In the genomic region with DNA sequence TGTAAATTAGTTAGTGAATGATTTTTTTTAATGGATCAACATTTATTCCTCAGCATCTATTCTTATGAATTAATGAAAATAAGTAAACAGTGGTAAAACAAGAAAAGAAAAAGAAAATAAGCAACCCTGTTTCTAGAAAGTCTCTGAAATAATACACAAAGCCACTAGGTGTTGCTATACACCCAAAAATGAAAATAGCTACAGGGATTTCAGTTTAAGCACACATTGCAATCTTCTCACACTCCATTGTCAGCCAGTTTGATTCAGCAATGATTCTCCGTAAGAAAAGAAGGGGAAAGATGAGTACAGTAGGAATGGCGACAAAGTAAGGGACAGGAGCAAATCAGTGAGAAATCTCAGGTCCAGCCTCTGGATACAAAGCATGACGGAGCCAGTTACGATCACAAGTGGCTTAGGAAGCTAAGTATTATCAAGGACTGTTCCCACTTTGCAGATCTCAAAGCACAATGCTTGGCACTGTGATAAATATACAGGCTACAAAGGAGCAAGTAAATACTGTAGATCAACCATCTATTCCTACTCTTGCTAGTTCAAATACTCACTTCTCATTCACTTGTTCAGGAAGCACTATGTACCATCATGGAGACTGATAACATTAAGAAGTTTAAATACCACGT, we compare ENCODE assay signal across 9 mouse cellular contexts.
DNase-seq lines count a peak whose midpoint lies in the region; ATAC-seq and TF ChIP-seq lines count a peak whose summit lies in the region.
"Had no signal": no experiment of that assay in that cellular context is flagged by ENCODE, and none has a peak within 500 bp of the region (broad histone marks: within the 10 kb centered on the region; RNA-seq: fewer than 3 reads in every experiment).

No protein-coding gene starts in this region.

- no peaks in the 10 kb centered on the region for H3K27me3 ChIP-seq in embryonic facial prominence, embryonic 11.5 days (ENCODE audit: control insufficient read depth, insufficient read depth, low read length)
- no peaks in the 10 kb centered on the region for H3K27me3 ChIP-seq in embryonic facial prominence, embryonic 10.5 days (replicated peaks; ENCODE audit: low read depth, poor library complexity, severe bottlenecking)
- H3K27me3 ChIP-seq in liver, postnatal 0 days (ENCODE audit: insufficient read depth, low read length), result no peaks in the 10 kb centered on the region
- H3K27me3 ChIP-seq in liver, embryonic 11.5 days (replicated peaks; ENCODE audit: control insufficient read depth, insufficient read depth, low read length), result no peaks in the 10 kb centered on the region

- H3K9me3 ChIP-seq in embryonic facial prominence, embryonic 11.5 days (replicated peaks; ENCODE audit: control insufficient read depth, low read length), result no peaks in the 10 kb centered on the region
- no peaks in the 10 kb centered on the region for H3K9me3 ChIP-seq in embryonic facial prominence, embryonic 10.5 days
- no peaks in the 10 kb centered on the region for H3K9me3 ChIP-seq in liver, postnatal 0 days (ENCODE audit: low read length)
- no peaks in the 10 kb centered on the region for H3K9me3 ChIP-seq in liver, embryonic 11.5 days (ENCODE audit: control insufficient read depth, low read length)
- H3K9me3 ChIP-seq: G1E had no signal

- H3K4me3 ChIP-seq in embryonic facial prominence, embryonic 11.5 days (ENCODE audit: low read depth, low read length), result no peak overlapping the region
- no peak overlapping the region for H3K4me3 ChIP-seq in embryonic facial prominence, embryonic 10.5 days
- no peak overlapping the region for H3K4me3 ChIP-seq in liver, postnatal 0 days (ENCODE audit: low read depth, low read length)
- H3K4me3 ChIP-seq in liver, embryonic 11.5 days (ENCODE audit: low read depth, low read length), result no peak overlapping the region

- DNase-seq in embryonic facial prominence, embryonic 11.5 days (ENCODE audit: low spot score), result peak; percentile 53
- no peak for DNase-seq in embryonic facial prominence, embryonic 10.5 days (ENCODE audit: low spot score)
- DNase-seq in liver, postnatal 0 days, result no peak
- no peak for DNase-seq in liver, embryonic 11.5 days (ENCODE audit: low spot score)
- DNase-seq in embryo, embryonic 11 days, result peak; percentile 25
- no peak for DNase-seq in thymus, postnatal 36 days

- H3K4me1 ChIP-seq in embryonic facial prominence, embryonic 11.5 days (ENCODE audit: control insufficient read depth, insufficient read depth, low read length), result no peaks in the 10 kb centered on the region
- H3K4me1 ChIP-seq in embryonic facial prominence, embryonic 10.5 days, result no peaks in the 10 kb centered on the region
- H3K4me1 ChIP-seq in liver, postnatal 0 days (ENCODE audit: insufficient read depth), result no peaks in the 10 kb centered on the region
- H3K4me1 ChIP-seq in liver, embryonic 11.5 days (replicated peaks; ENCODE audit: control insufficient read depth, insufficient read depth, low read length), result no peaks in the 10 kb centered on the region

- H3K9ac ChIP-seq in embryonic facial prominence, embryonic 11.5 days (replicated peaks; ENCODE audit: low read length), result no peak overlapping the region
- H3K9ac ChIP-seq in liver, postnatal 0 days (replicated peaks), result no peak overlapping the region
- H3K9ac ChIP-seq in liver, embryonic 11.5 days (ENCODE audit: low read depth, low read length), result no peak overlapping the region

- no peak for TF ChIP-seq EP300 in liver, postnatal 0 days (IDR thresholded peaks at IDR 0.05; ENCODE audit: low read depth)

- no peak overlapping the region for H3K27ac ChIP-seq in embryonic facial prominence, embryonic 11.5 days (replicated peaks; ENCODE audit: low read depth, low read length)
- no peak overlapping the region for H3K27ac ChIP-seq in embryonic facial prominence, embryonic 10.5 days (replicated peaks)
- H3K27ac ChIP-seq in liver, postnatal 0 days (ENCODE audit: low read depth), result no peak overlapping the region
- H3K27ac ChIP-seq in liver, embryonic 11.5 days (ENCODE audit: low read depth, low read length), result no peak overlapping the region

- peak; percentile 57 for TF ChIP-seq CTCF in liver, postnatal 0 days (IDR thresholded peaks at IDR 0.05; ENCODE audit: low read depth)

- no peaks in the 10 kb centered on the region for H3K36me3 ChIP-seq in embryonic facial prominence, embryonic 11.5 days (replicated peaks; ENCODE audit: control insufficient read depth, insufficient read depth, low read depth, low read length)
- H3K36me3 ChIP-seq in embryonic facial prominence, embryonic 10.5 days (replicated peaks), result no peaks in the 10 kb centered on the region
- no peaks in the 10 kb centered on the region for H3K36me3 ChIP-seq in liver, postnatal 0 days (replicated peaks; ENCODE audit: insufficient read depth, low read length)
- no peaks in the 10 kb centered on the region for H3K36me3 ChIP-seq in liver, embryonic 11.5 days (ENCODE audit: control insufficient read depth, insufficient read depth, low read length)

- no peak for ATAC-seq in embryonic facial prominence, embryonic 11.5 days (replicated peaks; ENCODE audit: insufficient number of reproducible peaks, low FRiP score, low TSS enrichment, low read depth)
- no peak for ATAC-seq in liver, postnatal 0 days
- ATAC-seq in liver, embryonic 11.5 days (replicated peaks; ENCODE audit: low FRiP score), result no peak
- peak; percentile 70; the same call in 1 of the 2 replicates for ATAC-seq in megakaryocyte-erythroid progenitor cell, adult 5-6 weeks (replicated peaks; ENCODE audit: low FRiP score, low TSS enrichment, poor library complexity, severe bottlenecking)
- ATAC-seq in megakaryocyte, adult 5-6 weeks (ENCODE audit: poor library complexity, severe bottlenecking), result no peak

- WGBS in embryonic facial prominence, embryonic 11.5 days, result 87% methylated on average over 5 of the region's 5 CpGs
- 85% methylated on average over 5 of the region's 5 CpGs for WGBS in embryonic facial prominence, embryonic 10.5 days
- 67% methylated on average over 5 of the region's 5 CpGs for WGBS in liver, postnatal 0 days (ENCODE audit: insufficient replicate concordance)
- 68% methylated on average over 5 of the region's 5 CpGs for WGBS in liver, embryonic 11.5 days

- no peak overlapping the region for H3K4me2 ChIP-seq in embryonic facial prominence, embryonic 11.5 days (ENCODE audit: low read depth, low read length)
- no peak overlapping the region for H3K4me2 ChIP-seq in liver, postnatal 0 days (ENCODE audit: low read depth, low read length)
- no peak overlapping the region for H3K4me2 ChIP-seq in liver, embryonic 11.5 days

Comparison
In these comparisons a context has a peak if more than half of its experiments do, and no peak if none do; other contexts are left out.
1. DNase-seq: peak in embryonic facial prominence, embryonic 11.5 days (single experiment) and embryo, embryonic 11 days (single experiment); none in embryonic facial prominence, embryonic 10.5 days (single experiment), liver, postnatal 0 days (single experiment), liver, embryonic 11.5 days (single experiment) and thymus, postnatal 36 days (0 of 2).